Mouse (Mus musculus): ENCODE data around the gene Bad.

Bad gene

GRCm38 (mm10) chr19:6934195-6934977, 7.3 kb upstream of the Bad start, which contains the start of gene Kcnk4:
Kcnk4 (minus strand) TSS chr19:6934515.
- no peak for DNase-seq (ENCODE audit: low read depth, low spot score)

- peak; percentile 43 for DNase-seq (ENCODE audit: low read depth, low spot score)
Measured at GRCm38 (mm10) chr19:6936299-6936698, 5.4 kb upstream of the Bad start.

GRCm38 (mm10) chr19:6937541-6938465, 3.9 kb upstream of the Bad start:
- no peak for DNase-seq (ENCODE audit: low read depth, low spot score)

- DNase-seq (ENCODE audit: low read depth, low spot score): no peak
Measured at GRCm38 (mm10) chr19:6939106-6940002, 2.3 kb upstream of the Bad start.

- DNase-seq (ENCODE audit: low read depth, low spot score): no peak
Measured at GRCm38 (mm10) chr19:6940396-6941351, 987 bp upstream of the Bad start.

GRCm38 (mm10) chr19:6942249-6942691, 609 bp downstream of the Bad start, which contains the start of gene Gpr137:
Gpr137 (minus strand) TSS chr19:6942480.
- DNase-seq (ENCODE audit: low read depth, low spot score): peak; percentile 92

GRCm38 (mm10) chr19:6942764-6943163, 1.1 kb downstream of the Bad start:
- DNase-seq (ENCODE audit: low read depth, low spot score): peak; percentile 26

- DNase-seq (ENCODE audit: low read depth, low spot score): no peak
Measured at GRCm38 (mm10) chr19:6943709-6944108, 2.0 kb downstream of the Bad start.

GRCm38 (mm10) chr19:6947742-6948141, 6.1 kb downstream of the Bad start:
- DNase-seq (ENCODE audit: low read depth, low spot score): no peak

GRCm38 (mm10) chr19:6948186-6948585, 6.5 kb downstream of the Bad start:
- no peak for DNase-seq (ENCODE audit: low read depth, low spot score)

- no peak for DNase-seq (ENCODE audit: low read depth, low spot score)
Measured at GRCm38 (mm10) chr19:6949532-6949931, 7.9 kb downstream of the Bad start.

- DNase-seq (ENCODE audit: low read depth, low spot score): no peak
Measured at GRCm38 (mm10) chr19:6949951-6950350, 8.3 kb downstream of the Bad start.

- peak; percentile 61 for DNase-seq (ENCODE audit: low read depth, low spot score)
Measured at GRCm38 (mm10) chr19:6950613-6951153, 9.0 kb downstream of the Bad start.

- DNase-seq (ENCODE audit: low read depth, low spot score): peak; percentile 85
Measured at GRCm38 (mm10) chr19:6951381-6951968, 9.8 kb downstream of the Bad start.

- DNase-seq (ENCODE audit: low read depth, low spot score): peak; percentile 48
Measured at GRCm38 (mm10) chr19:6951994-6952711, 10.5 kb downstream of the Bad start.

- DNase-seq (ENCODE audit: low read depth, low spot score): peak; percentile 50
Measured at GRCm38 (mm10) chr19:6952712-6953037, 11.0 kb downstream of the Bad start.

GRCm38 (mm10) chr19:6954046-6954445, 12.4 kb downstream of the Bad start:
- peak; percentile 32 for DNase-seq (ENCODE audit: low read depth, low spot score)

GRCm38 (mm10) chr19:6955424-6955823, 13.8 kb downstream of the Bad start:
- DNase-seq (ENCODE audit: low read depth, low spot score): no peak

- DNase-seq (ENCODE audit: low read depth, low spot score): no peak
Measured at GRCm38 (mm10) chr19:6956461-6956860, 14.8 kb downstream of the Bad start.

All from CD4-positive helper T cell, adult 2 months (primary cell).